Mouse (Mus musculus): ENCODE data around the gene Slc6a3.

Slc6a3 gene

GRCm38 (mm10) chr13:73536403-73536821 lies at the start of gene Slc6a3:
Slc6a3 (plus strand) TSS chr13:73536747.
- no peak for ATAC-seq (ENCODE audit: insufficient number of reproducible peaks, low FRiP score, low TSS enrichment)

DNA sequence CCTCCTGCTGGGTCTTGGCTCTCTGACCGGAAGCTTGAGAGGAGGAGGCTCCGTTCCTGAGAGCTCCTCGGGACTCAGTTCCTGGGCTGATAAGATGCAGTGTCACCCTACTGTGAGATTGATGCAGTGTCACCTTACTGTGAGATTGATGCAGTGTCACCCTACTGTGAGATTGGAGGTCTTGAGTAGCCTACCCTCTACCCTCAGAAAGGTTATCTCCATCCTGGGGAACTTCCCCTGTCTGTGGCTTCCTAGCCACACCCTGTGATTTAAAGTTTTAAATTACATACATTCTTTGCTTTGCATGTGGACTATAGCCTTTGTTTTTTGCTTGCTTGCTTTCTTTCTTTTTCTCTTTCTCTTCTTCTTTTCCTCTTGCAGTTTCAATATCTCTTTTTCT lies 48.4 kb upstream of the Slc6a3 start:
- no peak for ATAC-seq (ENCODE audit: insufficient number of reproducible peaks, low FRiP score, low TSS enrichment)

- no peak for ATAC-seq (ENCODE audit: insufficient number of reproducible peaks, low FRiP score, low TSS enrichment)
Measured at GRCm38 (mm10) chr13:73488707-73489106, 47.8 kb upstream of the Slc6a3 start.

DNA sequence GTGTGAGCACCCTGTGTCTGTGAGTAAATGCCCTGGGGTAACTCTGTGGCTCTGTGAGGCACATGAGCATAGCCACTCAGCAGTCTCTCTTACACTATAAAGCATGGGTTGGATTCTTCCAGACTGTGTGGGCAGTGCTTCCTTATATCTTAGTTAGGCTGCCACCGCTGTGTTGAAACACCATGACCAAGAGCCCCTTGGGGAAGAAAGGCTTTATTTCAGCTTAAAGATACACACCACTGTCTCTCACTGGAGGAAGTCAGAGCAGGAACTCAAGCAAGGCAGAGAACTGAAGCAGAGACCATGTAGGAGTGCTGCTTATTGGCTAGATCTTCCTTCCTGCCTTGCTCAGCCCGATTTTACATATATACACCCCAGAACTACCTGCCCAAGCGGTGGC lies 46.6 kb upstream of the Slc6a3 start:
- ATAC-seq (ENCODE audit: insufficient number of reproducible peaks, low FRiP score, low TSS enrichment), result no peak

DNA sequence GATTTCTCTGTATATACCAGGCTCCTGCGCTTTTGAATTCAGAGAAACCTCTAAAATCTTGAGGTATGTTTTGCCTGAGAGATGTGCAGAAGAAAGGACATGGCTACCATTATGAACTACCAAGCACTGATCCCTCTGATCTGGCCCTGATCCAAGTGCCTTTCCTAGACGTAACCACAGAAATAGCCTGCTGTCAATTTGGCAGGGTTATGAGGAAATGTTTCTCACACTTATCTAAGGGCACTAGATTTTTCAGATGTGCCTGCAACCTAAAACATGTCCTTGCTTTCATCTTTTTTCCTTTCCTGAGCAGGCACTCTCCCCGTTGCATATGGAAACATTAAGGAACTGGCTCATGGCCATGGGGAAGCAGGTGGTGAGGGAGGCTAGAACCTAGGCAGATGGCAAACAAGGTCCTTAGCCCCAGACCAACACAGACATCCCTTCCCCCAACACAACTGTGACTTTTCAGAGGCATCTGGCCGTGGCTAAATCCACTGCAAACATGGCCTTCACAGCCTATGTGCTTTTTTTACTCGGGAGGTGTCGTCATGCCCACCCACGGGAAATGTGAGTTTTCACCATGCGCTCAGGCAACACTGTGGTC lies 45.9 kb upstream of the Slc6a3 start:
- peak; percentile 46 for ATAC-seq (ENCODE audit: insufficient number of reproducible peaks, low FRiP score, low TSS enrichment)

DNA sequence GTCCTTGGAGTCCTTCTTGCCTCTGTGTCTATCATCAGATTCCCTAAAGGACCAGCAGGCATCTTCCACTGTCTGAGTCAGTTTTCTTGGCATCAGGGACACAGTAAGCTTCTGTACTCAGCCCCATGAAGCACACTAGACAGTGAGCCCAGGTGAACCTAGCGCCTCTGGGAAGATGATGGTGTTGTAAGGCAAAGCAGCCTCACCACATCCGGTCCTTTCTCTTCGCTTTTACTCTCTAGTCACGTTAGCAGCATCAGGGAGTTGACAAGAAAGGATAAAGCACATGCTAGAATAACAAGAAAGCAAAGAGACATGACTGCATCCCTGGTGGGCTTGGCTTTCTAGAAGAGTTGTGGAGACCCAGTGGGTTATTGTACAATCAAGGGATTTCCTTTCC lies 43.4 kb upstream of the Slc6a3 start:
- no peak for ATAC-seq (ENCODE audit: insufficient number of reproducible peaks, low FRiP score, low TSS enrichment)

DNA sequence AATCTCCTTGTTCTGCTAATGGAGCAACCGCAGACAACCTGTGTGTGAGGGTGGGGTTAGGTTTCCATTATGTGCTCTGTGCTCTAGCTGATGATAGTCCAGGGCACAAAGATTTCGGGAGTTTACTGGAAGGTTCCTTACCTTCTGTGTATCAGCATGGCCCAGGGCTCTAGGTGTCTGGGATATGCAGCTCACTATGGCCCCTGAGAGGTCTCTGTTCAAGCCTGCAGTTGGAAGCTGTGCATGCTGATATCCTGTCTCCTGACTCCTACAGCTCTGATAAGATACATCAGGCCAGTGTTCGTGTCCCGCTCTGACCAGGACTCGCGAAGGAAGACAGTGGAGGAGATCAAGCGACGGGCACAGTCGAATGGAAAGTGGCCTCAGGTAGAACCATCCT lies 42.0 kb upstream of the Slc6a3 start:
- ATAC-seq (ENCODE audit: insufficient number of reproducible peaks, low FRiP score, low TSS enrichment), result no peak

GRCm38 (mm10) chr13:73496137-73496536 lies 40.4 kb upstream of the Slc6a3 start:
- no peak for ATAC-seq (ENCODE audit: insufficient number of reproducible peaks, low FRiP score, low TSS enrichment)

- ATAC-seq (ENCODE audit: insufficient number of reproducible peaks, low FRiP score, low TSS enrichment), result no peak
Measured at GRCm38 (mm10) chr13:73499893-73500604, 36.5 kb upstream of the Slc6a3 start.

- ATAC-seq (ENCODE audit: insufficient number of reproducible peaks, low FRiP score, low TSS enrichment), result no peak
Measured at GRCm38 (mm10) chr13:73502719-73503118, 33.8 kb upstream of the Slc6a3 start.

- ATAC-seq (ENCODE audit: insufficient number of reproducible peaks, low FRiP score, low TSS enrichment), result peak; percentile 67
Measured at GRCm38 (mm10) chr13:73505686-73506467, 30.7 kb upstream of the Slc6a3 start.

DNA sequence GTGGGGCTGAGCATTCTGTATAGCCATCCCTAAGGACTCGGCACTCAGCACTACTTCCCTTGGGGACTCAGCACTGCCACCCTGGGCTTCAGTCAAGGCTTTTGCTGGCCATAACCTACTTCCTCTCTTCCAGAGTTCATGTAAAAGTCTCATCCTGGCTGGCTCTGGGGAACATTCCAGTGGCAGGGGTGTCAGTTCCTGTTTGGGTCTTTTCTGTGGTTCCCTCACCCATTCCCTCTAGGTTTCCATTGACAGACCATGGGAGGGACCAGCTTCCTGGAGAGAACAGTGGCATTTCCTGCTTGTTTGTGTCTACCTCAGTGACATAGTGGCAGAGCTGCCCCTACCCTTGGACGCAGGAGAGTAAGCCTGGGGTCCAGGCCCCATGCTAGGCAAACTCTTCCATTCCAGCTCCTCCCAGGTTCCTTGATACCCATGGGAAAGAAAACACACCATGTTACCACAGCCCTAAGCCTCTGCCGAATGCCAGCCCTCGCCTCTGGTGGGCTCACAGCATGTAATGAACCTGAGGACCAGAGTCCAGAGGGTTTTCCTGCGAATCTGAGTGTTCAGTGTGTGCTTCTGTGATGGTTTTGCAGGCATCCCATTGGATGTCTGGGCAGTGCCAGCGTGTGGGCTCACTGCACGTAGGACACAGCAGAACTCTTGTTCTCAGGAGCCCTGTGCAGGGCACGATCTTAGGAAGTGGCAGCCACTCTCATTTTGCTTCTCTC lies 27.6 kb upstream of the Slc6a3 start:
- no peak for ATAC-seq (ENCODE audit: insufficient number of reproducible peaks, low FRiP score, low TSS enrichment)

GRCm38 (mm10) chr13:73509869-73510268 lies 26.7 kb upstream of the Slc6a3 start:
- no peak for ATAC-seq (ENCODE audit: insufficient number of reproducible peaks, low FRiP score, low TSS enrichment)

- ATAC-seq (ENCODE audit: insufficient number of reproducible peaks, low FRiP score, low TSS enrichment), result peak; percentile 63
Measured at GRCm38 (mm10) chr13:73512776-73513673, 23.5 kb upstream of the Slc6a3 start.

- no peak for ATAC-seq (ENCODE audit: insufficient number of reproducible peaks, low FRiP score, low TSS enrichment)
Measured at GRCm38 (mm10) chr13:73516886-73517285, 19.7 kb upstream of the Slc6a3 start.

DNA sequence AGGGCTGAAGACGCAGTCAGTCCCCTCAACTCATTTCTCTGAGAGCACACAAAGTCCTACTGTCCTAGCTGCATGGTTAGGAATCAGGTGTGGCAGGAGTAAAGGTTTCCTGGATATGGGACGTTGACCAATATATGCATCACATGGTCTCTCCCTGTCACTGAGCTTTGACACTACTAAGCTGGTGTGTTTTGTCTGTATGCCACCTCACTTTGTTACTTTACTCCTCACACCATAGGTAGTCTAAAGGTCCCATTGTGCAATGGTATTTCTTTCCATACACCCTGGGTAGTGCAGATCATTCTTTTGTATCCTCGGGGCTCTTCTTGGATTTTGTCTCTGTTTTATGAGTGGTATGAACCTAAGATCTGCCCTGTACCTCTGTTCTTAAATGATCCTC lies 2.8 kb upstream of the Slc6a3 start:
- no peak for ATAC-seq (ENCODE audit: insufficient number of reproducible peaks, low FRiP score, low TSS enrichment)

GRCm38 (mm10) chr13:73535287-73535686 lies 1.3 kb upstream of the Slc6a3 start:
- no peak for ATAC-seq (ENCODE audit: insufficient number of reproducible peaks, low FRiP score, low TSS enrichment)

DNA sequence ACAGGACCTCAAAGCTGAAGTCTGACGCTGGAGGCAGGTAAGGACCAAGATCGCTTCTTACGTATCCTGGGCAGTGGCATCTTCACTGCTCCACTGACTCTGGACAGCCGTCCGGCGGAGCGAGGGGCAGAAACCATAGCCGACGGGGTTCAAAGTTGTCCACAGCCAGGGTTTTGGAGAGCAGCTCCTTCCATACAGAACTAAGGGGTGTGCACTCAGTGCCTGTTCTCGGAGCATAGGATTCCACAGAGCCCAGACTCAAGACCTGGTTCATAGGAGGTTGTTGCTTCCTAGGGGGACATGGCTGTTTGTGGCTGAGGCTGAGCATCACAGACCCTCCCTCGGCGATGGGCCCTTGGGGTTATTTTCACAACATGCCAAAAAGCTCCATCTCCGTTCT lies 277 bp downstream of the Slc6a3 start:
- no peak for ATAC-seq (ENCODE audit: insufficient number of reproducible peaks, low FRiP score, low TSS enrichment)

- no peak for ATAC-seq (ENCODE audit: insufficient number of reproducible peaks, low FRiP score, low TSS enrichment)
Measured at GRCm38 (mm10) chr13:73564201-73564600, 27.7 kb downstream of the Slc6a3 start.

DNA sequence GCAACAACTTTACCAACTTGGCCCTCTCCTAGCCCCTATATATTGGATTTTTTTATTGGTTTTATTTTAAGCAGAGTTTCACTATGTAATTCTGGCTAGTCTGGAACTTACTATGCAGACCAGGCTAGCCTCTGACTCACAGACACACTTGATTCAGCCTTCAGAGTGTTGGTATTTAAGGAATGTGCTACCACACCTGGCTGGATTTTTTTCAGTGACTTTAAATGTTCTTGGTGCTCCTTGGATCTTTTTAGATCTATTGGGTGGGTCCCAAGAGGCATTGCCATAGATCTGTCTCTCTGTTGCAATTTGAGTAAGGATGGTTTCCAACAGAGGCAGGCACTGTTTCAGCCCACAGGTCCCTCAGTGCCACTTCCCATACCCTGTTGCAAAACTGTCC lies 38.5 kb downstream of the Slc6a3 start:
- ATAC-seq (ENCODE audit: insufficient number of reproducible peaks, low FRiP score, low TSS enrichment), result no peak

All from cerebellum, adult (tissue).